Mouse (Mus musculus) kidney, postnatal 14 days (tissue): ENCODE measurements around the gene Kcnc3.
A peak's percentile ranks its signal among the peaks of the same experiment; 100 is the strongest.

Source experiments
- DNase-seq: peaks from one replicate; pipeline ENCODE4 v3.0.0; 2022; ENCODE audit warnings: mixed read lengths

Kcnc3 gene

GRCm38 (mm10) chr7:44571811-44572210 lies 18.7 kb upstream of the Kcnc3 start:
- peak; percentile 61 for DNase-seq

DNA sequence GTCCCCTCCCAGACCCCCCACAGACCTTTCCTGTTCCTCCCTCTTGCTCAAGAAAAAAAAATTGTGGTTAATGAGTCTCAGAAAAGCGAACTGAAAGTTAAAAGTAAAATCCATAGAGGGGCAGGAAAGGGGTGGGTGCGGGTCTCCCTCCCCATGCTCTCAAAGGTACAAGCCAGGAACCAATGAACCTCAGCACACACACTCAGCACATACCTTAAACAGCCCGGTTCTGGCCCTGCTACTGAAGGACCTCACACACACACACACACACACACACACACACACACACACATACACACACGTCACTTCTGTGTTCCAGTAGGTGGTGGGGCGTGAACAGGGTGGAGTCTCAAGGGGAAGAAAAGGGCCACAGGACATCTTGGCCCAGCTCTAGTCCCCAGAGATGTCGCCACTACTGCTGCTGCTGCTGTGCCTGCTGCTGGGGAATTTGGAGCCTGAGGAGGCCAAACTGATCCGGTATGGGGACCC lies 18.2 kb upstream of the Kcnc3 start, which contains the start of gene Napsa:
Gene Napsa, plus strand, starts transcription at position 168 of the 489 bp plus-strand sequence.
- peak; percentile 79 for DNase-seq

GRCm38 (mm10) chr7:44572956-44573484 lies 17.4 kb upstream of the Kcnc3 start:
- DNase-seq: no peak

GRCm38 (mm10) chr7:44576333-44576844 lies 14.1 kb upstream of the Kcnc3 start:
- no peak for DNase-seq

DNA sequence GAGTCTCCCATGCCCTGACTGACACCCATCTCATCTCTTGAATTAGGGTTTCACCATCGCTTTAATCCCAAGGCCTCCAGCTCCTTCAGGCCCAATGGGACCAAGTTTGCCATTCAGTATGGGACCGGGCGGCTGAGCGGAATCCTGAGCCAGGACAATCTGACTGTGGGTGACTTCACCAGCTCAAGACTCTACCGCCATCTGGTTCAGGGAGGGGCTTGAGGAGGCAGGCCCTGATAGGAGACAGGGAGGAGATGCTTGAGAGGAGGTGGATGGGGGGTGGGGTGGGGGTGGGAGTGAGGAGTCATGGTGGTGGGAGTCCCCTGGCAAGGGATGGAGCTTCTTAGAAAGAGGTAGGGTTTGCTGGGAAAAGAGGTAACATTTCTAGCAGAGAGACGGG lies 8.8 kb upstream of the Kcnc3 start:
- DNase-seq: no peak

- no peak for DNase-seq
Measured at GRCm38 (mm10) chr7:44582709-44583108, 7.8 kb upstream of the Kcnc3 start.

- DNase-seq: no peak
Measured at GRCm38 (mm10) chr7:44583146-44583545, 7.3 kb upstream of the Kcnc3 start.

- no peak for DNase-seq
Measured at GRCm38 (mm10) chr7:44584265-44584804, 6.1 kb upstream of the Kcnc3 start.

GRCm38 (mm10) chr7:44584921-44585320 lies 5.5 kb upstream of the Kcnc3 start:
- no peak for DNase-seq

GRCm38 (mm10) chr7:44585606-44586005 lies 4.9 kb upstream of the Kcnc3 start:
- DNase-seq: no peak

DNA sequence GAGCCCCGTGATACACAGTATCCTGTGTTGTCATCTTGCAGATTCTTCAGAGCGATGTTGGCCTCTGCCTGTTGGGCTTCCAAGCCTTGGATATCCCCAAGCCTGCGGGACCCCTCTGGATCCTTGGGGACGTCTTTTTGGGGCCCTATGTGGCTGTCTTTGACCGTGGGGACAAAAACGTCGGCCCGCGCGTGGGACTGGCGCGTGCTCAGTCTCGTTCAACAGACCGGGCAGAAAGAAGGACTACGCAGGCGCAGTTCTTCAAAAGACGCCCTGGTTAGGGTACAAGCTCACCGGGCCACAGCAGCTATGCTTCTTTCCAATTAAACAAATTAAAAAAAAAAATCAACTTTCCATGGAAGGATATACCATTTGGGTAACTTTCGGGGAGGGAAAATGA lies 3.9 kb upstream of the Kcnc3 start:
- no peak for DNase-seq

DNA sequence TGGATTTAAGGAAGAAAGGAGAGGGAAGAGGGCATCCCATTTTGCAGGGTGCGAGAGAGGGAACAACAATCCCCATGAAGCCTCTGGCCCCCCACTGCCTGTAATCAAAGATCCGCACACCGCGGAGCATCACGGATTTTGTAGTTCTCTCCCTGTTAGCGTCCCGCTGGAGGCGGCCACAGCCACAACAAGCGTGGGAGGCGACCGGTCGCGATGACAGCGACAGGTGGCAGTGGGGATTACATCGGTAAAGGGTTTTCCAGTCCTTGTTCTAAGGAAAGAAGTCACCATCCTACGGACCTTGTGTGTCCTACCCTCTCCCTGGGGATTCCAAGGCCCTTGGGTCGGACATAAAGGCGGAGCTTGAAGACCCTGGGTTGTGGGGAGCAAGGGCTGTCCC lies 3.5 kb upstream of the Kcnc3 start:
- DNase-seq: peak; percentile 38

GRCm38 (mm10) chr7:44587676-44588075 lies 2.8 kb upstream of the Kcnc3 start:
- no peak for DNase-seq

GRCm38 (mm10) chr7:44588338-44588737 lies 2.1 kb upstream of the Kcnc3 start:
- no peak for DNase-seq

DNA sequence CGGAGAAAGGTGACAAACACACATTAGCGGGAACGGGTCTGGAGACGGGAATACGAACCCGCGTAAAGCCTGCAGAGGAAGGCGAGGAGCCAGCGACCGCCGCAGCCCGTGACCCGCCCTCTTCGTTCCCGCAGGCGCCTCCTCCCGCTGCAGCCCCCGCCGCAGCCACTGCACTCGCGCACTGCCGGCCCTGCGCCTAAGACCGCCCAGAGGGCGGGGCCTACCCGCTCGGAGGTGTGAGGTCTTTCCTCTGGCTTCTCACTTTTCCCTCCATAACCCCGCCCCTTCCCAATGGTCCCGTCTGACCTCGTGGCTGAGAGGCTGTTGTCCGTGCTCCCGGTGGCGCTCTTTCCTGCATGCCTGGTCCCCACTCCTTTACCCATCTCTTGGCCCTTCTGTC lies 1.3 kb upstream of the Kcnc3 start:
- DNase-seq: peak; percentile 92

DNA sequence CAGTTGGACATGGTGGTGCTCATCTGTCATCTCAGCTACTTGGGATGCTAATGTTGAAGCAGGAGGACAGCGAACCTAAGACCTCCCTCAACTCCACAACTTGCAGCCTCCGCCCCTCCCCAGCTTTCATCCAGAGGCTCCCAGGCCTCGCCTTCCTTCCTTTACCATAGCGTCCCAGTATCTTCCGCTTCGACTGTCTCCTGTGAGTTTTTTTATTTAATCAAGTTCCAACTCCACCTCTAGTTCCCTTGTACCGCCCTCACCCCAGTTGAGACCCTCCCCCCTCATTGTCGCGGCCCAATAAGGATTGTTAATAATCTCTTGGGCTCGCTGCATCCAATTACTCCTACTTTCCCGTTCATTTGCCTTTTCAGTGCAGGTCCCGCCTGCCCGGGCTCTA lies 518 bp upstream of the Kcnc3 start:
- DNase-seq: peak; percentile 37

DNA sequence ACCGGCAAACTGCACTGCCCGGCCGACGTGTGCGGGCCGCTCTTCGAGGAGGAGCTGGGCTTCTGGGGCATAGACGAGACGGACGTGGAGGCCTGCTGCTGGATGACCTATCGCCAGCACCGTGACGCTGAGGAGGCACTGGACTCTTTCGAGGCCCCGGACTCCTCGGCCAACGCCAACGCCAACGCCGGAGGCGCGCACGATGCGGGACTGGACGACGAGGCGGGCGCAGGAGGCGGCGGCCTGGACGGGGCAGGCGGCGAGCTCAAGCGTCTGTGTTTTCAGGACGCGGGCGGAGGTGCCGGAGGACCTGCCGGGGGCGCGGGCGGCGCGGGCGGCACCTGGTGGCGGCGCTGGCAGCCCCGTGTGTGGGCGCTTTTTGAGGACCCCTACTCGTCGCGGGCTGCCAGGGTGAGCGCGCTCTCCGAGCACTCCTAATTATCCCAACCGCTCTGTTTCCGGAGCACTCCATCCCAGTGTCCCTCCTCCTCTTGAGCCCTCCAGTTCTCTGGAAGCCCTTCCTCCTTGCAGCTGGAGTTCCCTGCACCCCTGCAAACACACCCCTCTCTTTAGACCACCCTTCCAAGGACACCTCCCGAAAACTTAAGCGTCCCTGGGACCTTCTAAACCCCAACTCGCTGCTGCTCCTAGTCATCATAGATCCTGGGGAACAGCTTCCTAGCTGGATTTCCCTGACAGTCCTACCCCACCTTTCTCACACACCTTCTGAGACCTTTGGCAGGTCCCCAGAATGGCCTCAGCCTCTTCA lies 1.1 kb downstream of the Kcnc3 start:
- DNase-seq: peak; percentile 30

- DNase-seq: no peak
Measured at GRCm38 (mm10) chr7:44593051-44593450, 2.6 kb downstream of the Kcnc3 start.

DNA sequence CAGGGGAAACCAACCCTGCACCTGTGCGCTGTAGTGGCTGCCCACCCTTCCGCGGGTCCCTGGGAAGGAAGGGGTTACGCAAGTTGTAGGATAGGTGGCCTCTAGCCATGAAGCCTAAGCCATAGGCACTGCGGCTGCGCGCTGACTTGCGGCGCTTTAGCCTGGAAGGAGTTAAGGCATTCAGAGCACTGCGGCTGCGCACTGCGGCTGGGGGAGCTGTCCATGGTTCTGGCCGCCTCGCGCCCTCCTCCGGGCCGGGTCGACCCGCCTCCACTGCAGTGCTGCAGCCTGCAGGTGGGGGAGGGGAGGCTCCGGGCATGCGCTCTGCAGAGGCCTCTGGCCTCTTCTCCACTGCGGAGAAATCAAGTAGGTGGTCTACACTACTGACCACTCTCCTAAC lies 3.3 kb downstream of the Kcnc3 start:
- peak; percentile 89 for DNase-seq

- DNase-seq: no peak
Measured at GRCm38 (mm10) chr7:44594291-44594690, 3.8 kb downstream of the Kcnc3 start.

GRCm38 (mm10) chr7:44595131-44595561 lies 4.7 kb downstream of the Kcnc3 start:
- DNase-seq: no peak

- DNase-seq: no peak
Measured at GRCm38 (mm10) chr7:44596051-44596450, 5.6 kb downstream of the Kcnc3 start.

- DNase-seq: no peak
Measured at GRCm38 (mm10) chr7:44596996-44597538, 6.6 kb downstream of the Kcnc3 start.

DNA sequence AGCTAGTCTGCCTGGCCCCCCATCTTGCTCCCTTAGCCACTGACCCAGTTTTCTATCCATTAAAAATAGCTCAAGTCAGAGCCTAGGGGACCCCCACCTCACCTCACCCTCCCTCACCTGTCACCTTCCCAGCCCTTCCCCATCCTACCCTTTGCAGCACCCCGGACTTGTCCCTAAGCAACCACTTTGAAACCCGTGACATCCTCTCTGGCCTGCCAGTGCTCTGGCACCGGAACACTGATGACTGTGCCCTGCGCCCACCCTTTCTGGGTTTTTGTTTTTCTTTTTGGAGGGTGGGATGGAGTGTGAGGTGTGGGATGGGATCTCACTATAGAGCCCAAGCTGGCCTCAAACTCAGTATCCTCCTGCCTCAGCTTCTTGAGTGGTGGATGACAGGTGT lies 7.2 kb downstream of the Kcnc3 start:
- DNase-seq: no peak
